In genomic region chr5:102253786-102254185, GRCm38 (mm10) we compare ENCODE assay signal across 17 mouse cellular contexts.
DNase-seq lines count a peak whose midpoint lies in the region.
"Had no signal": no experiment of that assay in that cellular context is flagged by ENCODE, and none has a peak within 500 bp of the region (broad histone marks: within the 10 kb centered on the region; RNA-seq: fewer than 3 reads in every experiment).

No protein-coding gene starts in this region.

- H3K27me3 ChIP-seq in heart, embryonic 10.5 days (ENCODE audit: insufficient read depth, poor library complexity, severe bottlenecking) = no peaks in the 10 kb centered on the region

- H3K4me1 ChIP-seq in heart, embryonic 10.5 days = no peaks in the 10 kb centered on the region

- H3K36me3 ChIP-seq in heart, embryonic 10.5 days = no peaks in the 10 kb centered on the region

- no peaks in the 10 kb centered on the region for H3K9me3 ChIP-seq in heart, embryonic 10.5 days

- H3K4me3 ChIP-seq in heart, embryonic 10.5 days = no peak overlapping the region

- H3K27ac ChIP-seq in heart, embryonic 10.5 days = no peak overlapping the region
- H3K27ac ChIP-seq: hindbrain, embryonic 14.5 days had no signal

- 63% methylated on average over 2 of the region's 2 CpGs for WGBS in heart, embryonic 10.5 days

- DNase-seq in adrenal gland, adult 2 months = peak; percentile 56
- no peak for DNase-seq in adrenal gland, postnatal 4 days (ENCODE audit: low spot score in 2 of 2)
- peak; percentile 19 for DNase-seq in heart, adult 8-10 months (ENCODE audit: low spot score)
- DNase-seq in heart, embryonic 10.5 days (ENCODE audit: low spot score) = no peak
- peak; percentile 32 for DNase-seq in adrenal gland, postnatal 10 days
- peak; percentile 48 for DNase-seq in retina, postnatal 1 day
- no peak for DNase-seq in left cerebral cortex, postnatal 36 days (ENCODE audit: low spot score in 2 of 2)
- DNase-seq: cerebellum, adult 2 months; gastrocnemius, postnatal 14 days; heart, postnatal 14 days; kidney, adult 8-10 months; kidney, postnatal 14 days; lung, adult 18-20 months; lung, postnatal 14 days; right cerebral cortex, adult 18-20 months; thymus, postnatal 25 days had no signal

- intact Hi-C loops in left cerebral cortex, postnatal 36 days (cut with DNase I) = no loop called here

Comparison
In these comparisons a context has a peak if more than half of its experiments do, and no peak if none do; other contexts are left out.
1. DNase-seq: peak in adrenal gland, adult 2 months (single experiment), heart, adult 8-10 months (single experiment), adrenal gland, postnatal 10 days (single experiment) and retina, postnatal 1 day (single experiment); none in adrenal gland, postnatal 4 days (0 of 2), heart, embryonic 10.5 days (single experiment) and left cerebral cortex, postnatal 36 days (0 of 2).